Mouse (Mus musculus) effector memory CD4-positive, alpha-beta T cell, adult 5 months (primary cell): ENCODE measurements around the gene Nudt1. TPM values are rescaled to one million over a fixed set of nuclear protein-coding genes. Genes with fewer than 3 reads are reported as not detected.

ENCODE experiments used
- polyA plus RNA-seq: library from polyadenylated mRNA; unstranded; fragments of 100-300 nt; shearing (Covaris generic); gene quantifications from one replicate; pipeline ENCODE4 v1.2.1, GENCODE M21; 2017

Nudt1 gene
- polyA plus RNA-seq: 9.9 TPM

DNA sequence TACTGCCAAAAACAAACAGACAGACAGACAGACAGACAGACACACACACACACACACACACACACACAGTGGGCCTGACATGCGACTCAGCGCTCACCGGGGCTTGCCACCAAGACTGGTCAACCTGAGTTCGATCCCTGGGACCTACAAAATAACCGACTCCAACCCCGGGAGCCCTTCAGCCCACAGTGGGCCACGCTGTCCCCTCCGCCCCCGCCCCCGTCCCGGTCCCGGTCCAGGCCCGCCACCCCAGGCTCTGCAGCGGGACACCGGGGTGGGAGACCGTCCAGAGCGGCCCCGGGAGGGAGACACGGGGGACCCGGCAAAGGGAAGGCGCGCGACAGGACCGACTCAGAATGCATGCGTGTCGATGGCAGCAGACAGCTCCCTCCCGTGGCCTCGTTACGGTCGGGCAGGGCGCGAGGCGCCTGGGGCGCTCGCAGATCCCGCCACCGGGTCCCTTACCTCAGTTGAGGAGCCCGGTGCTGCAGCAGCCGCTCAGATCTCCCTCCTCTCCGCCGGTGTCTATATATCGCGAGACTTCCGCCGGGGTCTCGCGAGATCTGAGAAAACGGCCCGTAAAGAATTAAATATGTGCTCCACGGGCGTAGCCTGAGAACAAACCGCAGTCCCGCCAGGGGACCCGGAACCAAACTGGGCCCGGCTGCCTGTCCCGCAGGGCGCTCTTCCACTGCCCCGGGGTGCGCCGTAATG lies at the start of gene Nudt1, which contains the start of gene Mad1l1:
Nudt1 (plus strand) TSS at position 615 of the 714 bp plus-strand sequence.
Mad1l1 (minus strand) TSS at position 511 of the 714 bp plus-strand sequence.

DNA sequence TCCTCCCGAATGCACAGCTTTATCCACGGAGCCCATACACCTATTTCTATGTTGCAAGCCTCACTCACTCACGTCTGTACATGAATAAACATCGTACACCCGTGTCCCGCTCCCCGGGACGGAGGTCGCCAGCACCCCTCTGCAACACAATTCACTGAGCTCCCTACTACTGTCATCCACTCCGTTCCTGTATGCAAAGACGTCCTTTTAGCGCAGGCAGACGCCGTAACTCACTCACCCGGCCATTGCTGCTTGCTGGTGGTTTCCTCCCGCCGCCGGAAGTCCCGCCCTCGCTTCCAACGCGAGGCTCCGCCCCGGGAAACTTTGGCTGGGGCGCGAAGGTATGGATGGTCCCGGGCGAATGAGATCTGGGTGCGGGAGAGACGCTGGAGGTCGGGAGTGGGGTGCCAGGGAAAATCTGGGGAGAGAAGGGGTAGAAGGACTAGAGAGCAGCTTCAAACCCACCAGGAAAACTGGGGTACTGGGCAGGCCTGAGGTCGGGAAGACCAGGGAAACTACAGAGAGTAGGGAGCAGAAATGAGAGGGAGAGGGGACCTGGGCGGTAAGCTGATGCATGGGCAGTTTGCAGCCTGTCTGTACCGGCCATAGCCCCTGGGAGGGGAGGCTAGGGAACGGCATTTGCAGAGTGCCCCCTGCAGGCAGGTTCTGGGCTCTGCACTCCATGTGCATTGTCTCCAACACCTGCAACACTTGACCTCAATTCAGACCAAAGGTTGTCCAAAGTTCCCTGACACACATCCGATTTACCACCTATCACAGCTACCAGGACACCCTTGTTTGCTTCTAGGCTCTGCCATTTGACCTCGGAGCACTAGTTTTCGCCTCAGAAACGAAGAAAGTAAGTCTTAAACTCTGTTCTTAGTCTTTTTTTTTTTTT lies 10.4 kb downstream of the Nudt1 start, which contains the start of gene Mrm2:
Mrm2 (minus strand) TSS at position 284 of the 898 bp plus-strand sequence.

Other genes starting within 250 kb of the Nudt1 start
- gene Mad1l1, start 104 bp upstream of the Nudt1 start, polyA plus RNA-seq: 20.3 TPM
- 1.0 TPM for gene Mrm2, start 10.2 kb downstream of the Nudt1 start, polyA plus RNA-seq
- gene Snx8, start 67.6 kb downstream of the Nudt1 start, polyA plus RNA-seq: 2.6 TPM
- 152 TPM for gene Eif3b, start 97.7 kb downstream of the Nudt1 start, polyA plus RNA-seq
- gene Gm4869, start 124.0 kb downstream of the Nudt1 start, polyA plus RNA-seq: not detected
- gene Chst12, start 183.9 kb downstream of the Nudt1 start, polyA plus RNA-seq: 9.3 TPM
- gene Grifin, start 243.4 kb downstream of the Nudt1 start, polyA plus RNA-seq: 1.1 TPM